Mouse (Mus musculus) liver, embryonic 14 days (tissue): Measurements from ENCODE around the gene Trdn. TPM values are rescaled to one million over a fixed set of nuclear protein-coding genes. Genes with fewer than 3 reads are reported as not detected.

ENCODE experiments used
- polyA plus RNA-seq: library from polyadenylated mRNA; depleted of rRNA; stranded (reverse); fragments of >200 nt; gene quantifications from 2 replicates; pipeline ENCODE4 v1.2.3, GENCODE M21; 2012; rRNA removed

Gene Trdn
- polyA plus RNA-seq: 0.08 TPM in 1 of 2 replicates, not detected in the other

DNA sequence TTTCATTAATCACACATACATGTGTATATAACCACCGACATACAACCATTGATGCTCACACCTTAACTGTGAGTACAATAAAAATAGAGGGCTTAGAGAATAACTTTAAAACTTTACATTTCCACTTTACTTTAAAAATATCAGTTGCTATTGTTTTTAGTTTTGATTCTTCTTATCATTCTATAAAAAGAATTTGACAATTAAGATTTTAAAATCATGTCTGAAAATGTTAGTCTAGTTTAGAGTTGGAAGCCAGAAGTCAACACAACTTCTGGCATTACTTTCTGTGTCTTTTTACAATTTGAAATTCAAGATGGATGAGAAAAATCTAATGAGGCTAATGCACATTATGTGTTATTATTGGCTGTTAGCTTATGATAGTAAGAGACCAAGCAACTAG lies at the start of gene Trdn:
Gene Trdn (plus strand): TSS at position 301 of the 400 bp plus-strand sequence.

Other genes starting within 250 kb of the Trdn start
- 0.03 and 0.07 TPM in 2 replicates for gene Nkain2, start 190.1 kb upstream of the Trdn start, polyA plus RNA-seq